Mouse (Mus musculus): ENCODE measurements around the gene Mbd5. TPM values are rescaled to one million over a fixed set of nuclear protein-coding genes. Genes with fewer than 3 reads are reported as not detected.
A peak's percentile ranks its signal among the peaks of the same experiment; 100 is the strongest.

Gene Mbd5
- total RNA-seq, 2 experiments from 2014 or later, result 125 to 148 TPM

GRCm38 (mm10) chr2:49354066-49354465, 404.8 kb downstream of the Mbd5 start:
- no peak for DNase-seq

- DNase-seq, result no peak
Observed at GRCm38 (mm10) chr2:49355867-49356266, 406.6 kb downstream of the Mbd5 start.

GRCm38 (mm10) chr2:49358128-49358814, 409.0 kb downstream of the Mbd5 start:
- no peak for DNase-seq

- DNase-seq, result peak in 1 of 2 experiments; percentile 7
Observed at GRCm38 (mm10) chr2:49358839-49359520, 409.7 kb downstream of the Mbd5 start.

GRCm38 (mm10) chr2:49359706-49360105, 410.4 kb downstream of the Mbd5 start:
- DNase-seq, result no peak

- DNase-seq, result no peak
Observed at GRCm38 (mm10) chr2:49364546-49364945, 415.2 kb downstream of the Mbd5 start.

- no peak for DNase-seq
Observed at GRCm38 (mm10) chr2:49366878-49367545, 417.7 kb downstream of the Mbd5 start.

GRCm38 (mm10) chr2:49367546-49367917, 418.2 kb downstream of the Mbd5 start:
- no peak for DNase-seq

GRCm38 (mm10) chr2:49371632-49372031, 422.3 kb downstream of the Mbd5 start:
- DNase-seq, result no peak

GRCm38 (mm10) chr2:49372586-49372985, 423.3 kb downstream of the Mbd5 start:
- DNase-seq, result no peak

Other genes with a start within 250 kb of the Mbd5 start
- gene Acvr2a, start 135.4 kb upstream of the Mbd5 start, total RNA-seq (2021), result 10 to 100 TPM; 43.8 to 45.0 TPM
- gene Orc4, start 769 bp downstream of the Mbd5 start, total RNA-seq (2021), result 10 to 100 TPM; 77.7 to 91.3 TPM